Mouse (Mus musculus): Measurements from ENCODE around the gene Dot1l.

DNA sequence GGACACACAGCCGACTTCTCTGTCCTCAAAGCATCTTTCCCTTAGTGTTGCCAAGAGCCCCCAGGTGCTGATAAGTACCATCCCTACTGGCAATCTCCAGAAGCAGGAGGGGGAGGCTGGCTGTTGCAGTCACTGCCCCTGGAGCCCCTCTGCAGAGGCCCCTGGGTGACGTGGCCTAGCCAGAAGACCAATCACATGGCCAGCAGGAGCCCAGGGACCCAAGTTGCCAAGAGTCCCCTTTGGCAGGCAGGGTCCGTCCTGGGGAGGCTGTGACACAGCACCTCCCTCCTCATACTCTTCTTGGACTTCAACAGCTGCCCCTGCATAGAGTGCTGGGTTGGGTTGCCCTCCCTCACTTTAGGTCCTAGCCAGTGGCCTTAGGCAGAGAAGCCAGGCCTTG lies 48.0 kb downstream of the Dot1l start:
- TF ChIP-seq CTCF (IDR thresholded peaks at IDR 0.05; ENCODE audit: low read depth) (no peak), EP300 (IDR thresholded peaks at IDR 0.05; ENCODE audit: low read depth) (no peak)

Measured in liver, postnatal 0 days (tissue).